Mouse (Mus musculus) liver, adult 2 months (tissue): ENCODE results near the gene Map3k7cl.

Source experiments
- CTCF ChIP-seq: fragments of 200-500 bp; IDR thresholded peaks from 2 replicates; pipeline ENCODE4 v1.5.1; 2011; ENCODE audit warnings: low read depth, low read length, control low read depth
- POLR2A ChIP-seq: fragments of 200-500 bp; IDR thresholded peaks from 2 replicates; pipeline ENCODE4 v1.6.1; 2011; ENCODE audit warnings: low read length, control low read depth; ENCODE audit not compliant: insufficient read depth; ENCODE audit errors: extremely low read depth

DNA sequence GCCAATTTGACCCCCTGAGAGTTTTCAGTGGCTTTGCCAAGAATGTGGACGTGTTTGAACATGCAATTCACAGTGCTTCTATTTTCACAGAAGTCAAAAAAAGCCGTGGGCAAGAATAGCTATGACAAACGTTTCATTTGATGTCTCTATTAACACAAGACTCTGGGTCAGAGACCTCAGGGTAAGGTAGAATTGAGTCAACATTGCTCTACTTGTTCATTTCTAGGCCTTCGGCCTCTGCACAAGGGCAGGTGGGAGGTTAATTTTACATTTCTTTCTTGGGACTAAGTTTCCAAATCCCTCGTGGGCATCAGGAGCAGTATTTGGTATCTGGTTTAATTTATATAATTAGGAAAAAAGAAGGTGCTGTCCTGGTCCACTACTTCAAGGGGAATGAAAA lies 20.3 kb downstream of the Map3k7cl start:
- no peak for TF ChIP-seq POLR2A
- TF ChIP-seq CTCF = no peak
